Mouse (Mus musculus): ENCODE data around the gene Mgll.

Gene Mgll

GRCm38 (mm10) chr6:88743601-88744291 lies 19.5 kb downstream of the Mgll start:
- no peak for DNase-seq (ENCODE audit: low read depth)

GRCm38 (mm10) chr6:88745027-88745426 lies 20.8 kb downstream of the Mgll start:
- DNase-seq (ENCODE audit: low read depth): no peak

- DNase-seq (ENCODE audit: low read depth): no peak
These were observed 22.1 kb downstream of the Mgll start for GRCm38 (mm10) chr6:88746271-88746670.

GRCm38 (mm10) chr6:88747296-88748040 lies 23.3 kb downstream of the Mgll start:
- no peak for DNase-seq (ENCODE audit: low read depth)

GRCm38 (mm10) chr6:88750884-88751283 lies 26.7 kb downstream of the Mgll start:
- DNase-seq (ENCODE audit: low read depth): no peak

- DNase-seq (ENCODE audit: low read depth): no peak
These were observed 28.6 kb downstream of the Mgll start for GRCm38 (mm10) chr6:88752711-88753219.

GRCm38 (mm10) chr6:88753578-88753977 lies 29.4 kb downstream of the Mgll start:
- DNase-seq (ENCODE audit: low read depth): no peak

- DNase-seq (ENCODE audit: low read depth): no peak
These were observed 32.8 kb downstream of the Mgll start for GRCm38 (mm10) chr6:88756992-88757391.

GRCm38 (mm10) chr6:88758074-88758473 lies 33.9 kb downstream of the Mgll start:
- DNase-seq (ENCODE audit: low read depth): no peak

GRCm38 (mm10) chr6:88758568-88759522 lies 34.6 kb downstream of the Mgll start:
- DNase-seq (ENCODE audit: low read depth): no peak

- DNase-seq (ENCODE audit: low read depth): no peak
These were observed 35.7 kb downstream of the Mgll start for GRCm38 (mm10) chr6:88759793-88760453.

- no peak for DNase-seq (ENCODE audit: low read depth)
These were observed 36.9 kb downstream of the Mgll start for GRCm38 (mm10) chr6:88760935-88761635.

- DNase-seq (ENCODE audit: low read depth): no peak
These were observed 37.6 kb downstream of the Mgll start for GRCm38 (mm10) chr6:88761684-88762439.

GRCm38 (mm10) chr6:88762440-88763196 lies 38.4 kb downstream of the Mgll start:
- no peak for DNase-seq (ENCODE audit: low read depth)

GRCm38 (mm10) chr6:88763518-88764077 lies 39.4 kb downstream of the Mgll start:
- no peak for DNase-seq (ENCODE audit: low read depth)

- no peak for DNase-seq (ENCODE audit: low read depth)
These were observed 40.1 kb downstream of the Mgll start for GRCm38 (mm10) chr6:88764281-88764680.

- DNase-seq (ENCODE audit: low read depth): no peak
These were observed 43.5 kb downstream of the Mgll start for GRCm38 (mm10) chr6:88767740-88768139.

- no peak for DNase-seq (ENCODE audit: low read depth)
These were observed 45.5 kb downstream of the Mgll start for GRCm38 (mm10) chr6:88769723-88770122.

- DNase-seq (ENCODE audit: low read depth): no peak
These were observed 46.2 kb downstream of the Mgll start for GRCm38 (mm10) chr6:88770300-88770904.

All from c-Kit-positive CD71-negative TER-119-negative erythroid progenitor cells, embryonic 14.5 days (primary cell).